Mouse (Mus musculus) Patski (cell line): Measurements from ENCODE around the gene Tulp2. TPM values are rescaled to one million over a fixed set of nuclear protein-coding genes. Genes with fewer than 3 reads are reported as not detected.
"Not testable (repeated sequence)": the region's sequence is repeated elsewhere in the genome, so short reads cannot be mapped to it uniquely, and the experiment has no call there.

Experiments used
- ATAC-seq: fragments of 100-300 bp; one replicate; pipeline ENCODE4 v1.8.0; 2021
- CTCF ChIA-PET: fragments of 350-600 bp; sonication (Branson Sonifier 250); formaldehyde crosslinking; loops from one replicate; lab custom pipeline; 2022; ENCODE audit warnings: inconsistent platforms; lab: Charles Lee
- POLR2A ChIA-PET: fragments of 350-600 bp; sonication (Branson Sonifier 250); formaldehyde crosslinking; loops from one replicate; lab custom pipeline; 2022; ENCODE audit warnings: antibody characterized with exemption, inconsistent platforms; lab: Charles Lee
- DNase-seq: peaks from one replicate; pipeline ENCODE4 v3.0.0-alpha.2; 2011; ENCODE audit warnings: low read depth, low spot score
- H3K27me3 ChIP-seq: fragments of 371-371 bp; one replicate; pipeline ENCODE4 v1.5.1; 2021
- CTCF ChIP-seq: fragments of 100-300 bp; IDR thresholded peaks from one replicate; pipeline ENCODE4 v1.5.1; 2021
- in situ Hi-C: fragments of 300-500 bp; cut with MboI; formaldehyde crosslinking; loops from 3 replicates; pipeline ENCODE4 v1.11.1; 2018; ENCODE audit warnings: low pct_unique_long_range_greater_than_20kb, mixed read lengths
- polyA plus RNA-seq: library from polyadenylated mRNA; unstranded; gene quantifications from one replicate; pipeline ENCODE4 v1.2.3, GENCODE M21; 2021

Gene Tulp2
- polyA plus RNA-seq, 1 experiment from 2014 or later, result 0.47 TPM

GRCm38 (mm10) chr7:45521728-45522184 is 40.1 kb downstream of the Tulp2 start:
- H3K27me3 ChIP-seq, result no peaks in the 10 kb centered on the region
- ChIA-PET CTCF (interaction anchor here (0.6 to 2.6 kb wide), 5 partner anchors 17 to 161 kb away, joined by 3 to 8 read pairs (median 6); no protein-coding TSS in a partner anchor), POLR2A (interaction anchor here (0.8 to 1.1 kb wide), 2 partner anchors 17 to 47 kb away, joined by 3 to 4 read pairs; no protein-coding TSS in a partner anchor)
- DNase-seq (no peak), ATAC-seq (no peak)
- TF ChIP-seq CTCF, result no peak
- in situ Hi-C loops, result no loop called here

- CTCF ChIA-PET, result interaction anchor here (0.6 to 2.6 kb wide), 5 partner anchors 17 to 160 kb away, joined by 3 to 8 read pairs (median 6); no protein-coding TSS in a partner anchor
Observed at GRCm38 (mm10) chr7:45522194-45522752, 40.6 kb downstream of the Tulp2 start.

GRCm38 (mm10) chr7:45522957-45523676 is 41.4 kb downstream of the Tulp2 start:
- no peak for TF ChIP-seq CTCF
- CTCF ChIA-PET, result interaction anchor here (1.0 to 2.6 kb wide), 4 partner anchors 13 to 159 kb away, joined by 4 to 8 read pairs (median 6); partner anchors contain the start of gene Nucb1
- in situ Hi-C loops, result no loop called here
- ATAC-seq, result peak; percentile 14
- POLR2A ChIA-PET, result interaction anchor here (0.7 kb wide), 1 partner anchor 124 kb away, joined by 3 read pairs; no protein-coding TSS in a partner anchor
- H3K27me3 ChIP-seq, result no peaks in the 10 kb centered on the region
- no peak for DNase-seq

More at GRCm38 (mm10) chr7:45522194-45522752, 40.6 kb downstream of the Tulp2 start:
- no peak for ATAC-seq
- no peak for DNase-seq
- no peak for TF ChIP-seq CTCF
- POLR2A ChIA-PET, result interaction anchor here (0.8 to 1.1 kb wide), 2 partner anchors 16 to 47 kb away, joined by 3 to 4 read pairs; no protein-coding TSS in a partner anchor
- H3K27me3 ChIP-seq, result no peaks in the 10 kb centered on the region
- in situ Hi-C loops, result no loop called here

GRCm38 (mm10) chr7:45523678-45524170 is 42.0 kb downstream of the Tulp2 start:
- no peaks in the 10 kb centered on the region for H3K27me3 ChIP-seq
- no peak for TF ChIP-seq CTCF
- DNase-seq, result no peak
- ChIA-PET CTCF (interaction anchor here (1.0 to 2.6 kb wide), 4 partner anchors 13 to 159 kb away, joined by 4 to 8 read pairs (median 6); partner anchors contain the start of gene Nucb1), POLR2A (interaction anchor here (0.7 kb wide), 1 partner anchor 123 kb away, joined by 3 read pairs; no protein-coding TSS in a partner anchor)
- no peak for ATAC-seq
- in situ Hi-C loops, result no loop called here

GRCm38 (mm10) chr7:45524841-45525621 is 43.4 kb downstream of the Tulp2 start:
- in situ Hi-C loops, result no loop called here
- TF ChIP-seq CTCF, result no peak
- DNase-seq (no peak), ATAC-seq (peak; percentile 28)
- ChIA-PET CTCF (interaction anchor here (1.5 kb wide), 1 partner anchor 48 kb away, joined by 4 read pairs; no protein-coding TSS in a partner anchor), POLR2A (interaction anchor here (0.6 to 2.0 kb wide), 6 partner anchors 13 to 68 kb away, joined by 3 to 6 read pairs (median 4); no protein-coding TSS in a partner anchor)
- H3K27me3 ChIP-seq, result no peaks in the 10 kb centered on the region

- POLR2A ChIA-PET, result interaction anchor here (0.6 to 2.0 kb wide), 7 partner anchors 17 to 164 kb away, joined by 3 to 6 read pairs (median 4); no protein-coding TSS in a partner anchor
- CTCF ChIA-PET, result interaction anchor here (1.4 kb wide), 1 partner anchor 49 kb away, joined by 3 read pairs; no protein-coding TSS in a partner anchor
- H3K27me3 ChIP-seq, result no peaks in the 10 kb centered on the region
- DNase-seq (peak; percentile 82), ATAC-seq (peak; percentile 36)
- TF ChIP-seq CTCF, result no peak
- in situ Hi-C loops, result no loop called here
Observed at GRCm38 (mm10) chr7:45525809-45526473, 44.3 kb downstream of the Tulp2 start, which contains the start of the genes Ppp1r15a and Plekha4. Gene Ppp1r15a (minus strand): TSS chr7:45526268. Gene Plekha4 (plus strand): TSS chr7:45526330.

- POLR2A ChIA-PET, result interaction anchor here (0.7 to 2.0 kb wide), 3 partner anchors 24 to 164 kb away, joined by 3 to 6 read pairs (median 6); no protein-coding TSS in a partner anchor
Observed at GRCm38 (mm10) chr7:45526474-45527120, 44.9 kb downstream of the Tulp2 start.

GRCm38 (mm10) chr7:45527169-45527568 is 45.5 kb downstream of the Tulp2 start:
- DNase-seq, in situ Hi-C loops, ATAC-seq, H3K27me3 ChIP-seq: not testable (repeated sequence)
- ChIA-PET CTCF (interaction anchor here (1.4 kb wide), 1 partner anchor 50 kb away, joined by 3 read pairs; no protein-coding TSS in a partner anchor), POLR2A (interaction anchor here (1.4 kb wide), 1 partner anchor 56 kb away, joined by 3 read pairs; no protein-coding TSS in a partner anchor)

More at GRCm38 (mm10) chr7:45526474-45527120, 44.9 kb downstream of the Tulp2 start:
- TF ChIP-seq CTCF, result no peak
- no peaks in the 10 kb centered on the region for H3K27me3 ChIP-seq
- CTCF ChIA-PET, result interaction anchor here (1.4 kb wide), 1 partner anchor 50 kb away, joined by 3 read pairs; no protein-coding TSS in a partner anchor
- no peak for ATAC-seq
- in situ Hi-C loops, result no loop called here
- DNase-seq, result no peak
